Mouse (Mus musculus): ENCODE results near the gene Gm26602.
"Not testable (repeated sequence)": the region's sequence is repeated elsewhere in the genome, so short reads cannot be mapped to it uniquely, and the experiment has no call there.

Gm26602 gene

GRCm38 (mm10) chr10:79910556-79910955 is at the start of gene Gm26602:
Gene Gm26602, plus strand, starts transcription at chr10:79910856.
- DNase-seq = no peak

GRCm38 (mm10) chr10:79861230-79862048 is 49.2 kb upstream of the Gm26602 start:
- no peak for DNase-seq

DNA sequence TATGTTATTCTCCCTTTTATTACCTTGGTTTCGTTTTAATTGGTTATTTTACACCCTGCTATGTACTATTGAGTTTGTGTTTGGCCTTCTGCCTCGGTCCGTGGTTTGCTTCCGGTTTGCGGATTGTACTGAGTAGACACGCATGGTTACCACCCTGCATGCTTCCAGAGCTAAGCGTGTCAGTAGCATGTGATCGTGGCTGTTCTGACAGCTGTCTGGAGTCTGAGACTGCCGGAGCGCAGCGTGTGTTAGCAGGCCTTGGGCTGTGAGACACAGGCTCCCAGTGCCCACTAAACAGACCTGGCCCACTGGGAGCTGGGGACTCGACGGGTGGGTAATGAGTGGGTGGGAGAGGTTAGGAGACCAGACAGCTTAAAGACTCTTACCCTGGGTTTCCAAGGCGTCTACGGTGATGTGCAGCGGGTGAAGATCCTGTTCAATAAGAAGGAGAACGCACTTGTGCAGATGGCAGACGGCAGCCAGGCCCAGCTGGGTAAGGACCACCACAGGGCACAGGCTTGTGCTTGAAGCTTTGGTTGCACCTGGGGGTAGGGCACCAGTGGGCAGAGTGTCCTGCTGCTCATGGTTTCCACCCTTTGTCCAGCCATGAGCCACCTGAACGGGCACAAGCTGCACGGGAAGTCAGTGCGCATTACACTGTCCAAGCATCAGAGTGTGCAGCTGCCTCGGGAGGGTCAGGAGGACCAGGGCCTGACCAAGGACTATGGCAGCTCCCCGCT is 48.4 kb upstream of the Gm26602 start:
- DNase-seq = no peak

- no peak for DNase-seq
Observed at GRCm38 (mm10) chr10:79862925-79863324, 47.7 kb upstream of the Gm26602 start.

- no peak for DNase-seq
Observed at GRCm38 (mm10) chr10:79864351-79865188, 46.1 kb upstream of the Gm26602 start.

- DNase-seq = no peak
Observed at GRCm38 (mm10) chr10:79865189-79865601, 45.5 kb upstream of the Gm26602 start.

- peak; percentile 13 for DNase-seq
Observed at GRCm38 (mm10) chr10:79865801-79866295, 44.8 kb upstream of the Gm26602 start.

GRCm38 (mm10) chr10:79866601-79867000 is 44.1 kb upstream of the Gm26602 start:
- peak; percentile 10 for DNase-seq

DNA sequence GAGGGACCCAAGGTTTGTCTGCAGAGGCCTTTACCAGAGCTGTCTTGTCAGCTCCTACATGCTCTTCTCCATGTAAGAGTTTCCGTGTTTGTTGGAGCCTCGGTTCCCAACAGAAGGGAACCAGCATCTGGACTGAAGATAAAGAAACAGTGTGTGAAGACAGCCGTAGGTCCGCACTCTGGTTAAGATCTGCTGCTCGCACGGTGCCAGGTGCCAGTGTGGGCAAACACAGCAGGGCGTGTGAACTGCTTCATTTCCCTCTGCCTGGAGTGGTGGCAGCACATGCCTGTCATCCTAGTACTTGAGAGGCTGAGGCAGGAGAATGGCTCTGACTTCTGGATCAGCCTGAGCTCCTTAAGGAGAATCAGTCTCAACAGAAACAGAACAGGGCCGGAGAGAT is 38.8 kb upstream of the Gm26602 start:
- no peak for DNase-seq

GRCm38 (mm10) chr10:79872862-79873261 is 37.8 kb upstream of the Gm26602 start:
- no peak for DNase-seq

GRCm38 (mm10) chr10:79873313-79873712 is 37.3 kb upstream of the Gm26602 start:
- no peak for DNase-seq

- no peak for DNase-seq
Observed at GRCm38 (mm10) chr10:79873715-79874289, 36.9 kb upstream of the Gm26602 start.

DNA sequence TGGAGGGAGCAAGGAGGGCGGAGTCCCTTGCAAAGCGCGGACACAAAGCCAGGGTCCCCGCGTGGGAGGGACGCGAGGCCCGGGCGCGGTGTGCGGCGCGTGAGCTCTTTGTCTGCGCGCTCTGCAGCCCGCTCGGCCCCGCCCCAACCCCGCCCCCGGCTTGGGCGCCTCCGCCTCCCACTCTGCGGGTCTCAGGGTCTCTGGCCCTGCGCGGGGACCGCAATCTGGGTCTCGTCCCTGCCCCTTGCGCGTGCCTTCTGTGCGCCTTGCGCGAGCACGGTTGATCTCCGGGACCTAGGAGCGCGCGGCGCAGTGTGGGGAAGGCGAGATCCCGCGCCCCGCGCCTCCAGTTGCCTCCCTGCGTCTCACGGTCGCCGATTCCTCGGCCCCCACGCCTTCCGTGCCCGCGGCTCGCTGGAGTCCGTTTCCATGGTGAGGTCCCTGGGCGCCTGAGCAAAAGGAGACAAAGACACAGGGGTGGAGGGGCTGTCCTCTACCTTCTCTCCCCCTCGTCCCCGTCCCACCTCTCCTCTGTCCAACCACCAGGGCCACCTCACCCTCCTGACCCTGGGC is 36.3 kb upstream of the Gm26602 start, which contains the start of the genes Prtn3 and Plppr3:
Gene Prtn3, plus strand, starts transcription at position 187 of the 573 bp plus-strand sequence.
Gene Plppr3, minus strand, starts transcription at position 345 of the 573 bp plus-strand sequence.
- peak; percentile 53 for DNase-seq

- DNase-seq = no peak
Observed at GRCm38 (mm10) chr10:79877174-79877573, 33.5 kb upstream of the Gm26602 start.

GRCm38 (mm10) chr10:79877757-79878156 is 32.9 kb upstream of the Gm26602 start:
- no peak for DNase-seq

GRCm38 (mm10) chr10:79879527-79879926 is 31.1 kb upstream of the Gm26602 start:
- DNase-seq = no peak

DNA sequence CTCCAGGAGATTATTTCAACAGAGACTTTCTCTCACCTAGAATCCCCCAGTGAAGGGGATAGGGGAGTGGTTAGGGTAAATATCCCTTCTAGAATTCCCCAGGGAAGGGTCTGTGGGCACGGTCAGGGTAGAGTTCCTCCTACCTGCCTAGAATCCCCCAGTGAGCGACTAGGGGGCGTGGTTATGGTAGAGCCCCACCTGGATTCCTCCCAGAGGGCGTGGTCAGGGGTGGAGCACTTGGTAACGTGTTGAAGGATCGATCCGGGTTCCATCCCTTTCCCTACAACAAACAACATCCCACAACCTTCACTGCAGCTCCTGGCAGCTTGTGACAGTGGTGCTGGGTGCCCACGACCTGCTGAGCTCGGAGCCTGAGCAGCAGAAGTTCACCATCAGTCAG is 29.9 kb upstream of the Gm26602 start:
- no peak for DNase-seq

GRCm38 (mm10) chr10:79881981-79882380 is 28.7 kb upstream of the Gm26602 start:
- DNase-seq = no peak

- peak; percentile 85 for DNase-seq
Observed at GRCm38 (mm10) chr10:79883297-79884084, 27.2 kb upstream of the Gm26602 start.

GRCm38 (mm10) chr10:79884446-79884845 is 26.2 kb upstream of the Gm26602 start:
- DNase-seq = no peak

GRCm38 (mm10) chr10:79884938-79885337 is 25.7 kb upstream of the Gm26602 start:
- not testable (repeated sequence) for DNase-seq

Measured in right cerebral cortex, postnatal 14 days (tissue).